In genomic region chr5:122622526-122622925, GRCm38 (mm10) we compare ENCODE assay signal across 12 mouse cellular contexts. TPM values are rescaled to one million over a fixed set of nuclear protein-coding genes. Genes with fewer than 3 reads are reported as not detected.
DNase-seq lines count a peak whose midpoint lies in the region; ATAC-seq and TF ChIP-seq lines count a peak whose summit lies in the region.
"Had no signal": no experiment of that assay in that cellular context is flagged by ENCODE, and none has a peak within 500 bp of the region (broad histone marks: within the 10 kb centered on the region; RNA-seq: fewer than 3 reads in every experiment).

No protein-coding gene starts in this region.

- no peak for ATAC-seq in heart, embryonic 14.5 days (ENCODE audit: insufficient number of reproducible peaks, insufficient read depth, low FRiP score, low read depth)
- ATAC-seq in heart, embryonic 16.5 days (replicated peaks; ENCODE audit: extremely low read depth, insufficient read depth, low FRiP score): no peak
- no peak for ATAC-seq in stomach, embryonic 16.5 days (ENCODE audit: insufficient read depth, low FRiP score)
- ATAC-seq: forebrain, embryonic 16.5 days had no signal

- 89% methylated on average over 5 of the region's 5 CpGs for WGBS in heart, embryonic 14.5 days
- WGBS in spleen, adult 2 months: 81% methylated on average over 5 of the region's 5 CpGs
- WGBS in heart, embryonic 16.5 days: 89% methylated on average over 5 of the region's 5 CpGs
- 92% methylated on average over 5 of the region's 5 CpGs for WGBS in stomach, embryonic 16.5 days

- no peak overlapping the region for H3K9ac ChIP-seq in heart, embryonic 14.5 days (ENCODE audit: low read length)
- no peak overlapping the region for H3K9ac ChIP-seq in heart, embryonic 16.5 days (ENCODE audit: low read length)
- no peak overlapping the region; the same call in 1 of the 2 replicates for H3K9ac ChIP-seq in stomach, embryonic 16.5 days (ENCODE audit: low read length)
- H3K9ac ChIP-seq: neural tube, embryonic 13.5 days had no signal

- H3K4me2 ChIP-seq in heart, embryonic 14.5 days (ENCODE audit: low read length): no peak overlapping the region
- no peak overlapping the region for H3K4me2 ChIP-seq in heart, embryonic 16.5 days (ENCODE audit: low read depth, low read length)
- no peak overlapping the region for H3K4me2 ChIP-seq in stomach, embryonic 16.5 days (ENCODE audit: low read depth, low read length)
- H3K4me2 ChIP-seq: neural tube, embryonic 13.5 days had no signal

- H3K27me3 ChIP-seq in heart, embryonic 14.5 days (ENCODE audit: control insufficient read depth, insufficient read depth, low read length): no peaks in the 10 kb centered on the region
- H3K27me3 ChIP-seq in spleen, adult 2 months (ENCODE audit: control insufficient read depth, insufficient read depth, low read length): no peaks in the 10 kb centered on the region
- no peaks in the 10 kb centered on the region for H3K27me3 ChIP-seq in heart, embryonic 16.5 days (ENCODE audit: control insufficient read depth, insufficient read depth, low read length)
- no peaks in the 10 kb centered on the region for H3K27me3 ChIP-seq in stomach, embryonic 16.5 days (ENCODE audit: control insufficient read depth, insufficient read depth, low read length)
- H3K27me3 ChIP-seq: neural tube, embryonic 13.5 days had no signal

- no peak for TF ChIP-seq CTCF in spleen, adult 2 months (IDR thresholded peaks at IDR 0.05; ENCODE audit: extremely low read depth, insufficient read depth, insufficient read length, insufficient replicate concordance)

- H3K4me1 ChIP-seq in heart, embryonic 14.5 days (ENCODE audit: control insufficient read depth in 2 of 2, insufficient read depth in 2 of 2, low read length in 2 of 2): peaks cover 31 to 50% of the 10 kb centered on the region in 2 experiments
- no peaks in the 10 kb centered on the region for H3K4me1 ChIP-seq in spleen, adult 2 months (ENCODE audit: control insufficient read depth, insufficient read depth, insufficient read length)
- peaks cover 42% of the 10 kb centered on the region for H3K4me1 ChIP-seq in heart, embryonic 16.5 days (ENCODE audit: control insufficient read depth, insufficient read depth, low read length)
- peaks cover 8% of the 10 kb centered on the region for H3K4me1 ChIP-seq in stomach, embryonic 16.5 days (ENCODE audit: control insufficient read depth, insufficient read depth, low read length)

- peak overlapping the region; percentile 53 to 99; a peak in 3 of 4 replicates for H3K27ac ChIP-seq in heart, embryonic 14.5 days (replicated peaks in 1 of 2; ENCODE audit: control insufficient read depth in 1 of 2, insufficient read depth in 1 of 2, low read depth in 2 of 2, low read length in 2 of 2)
- 0 out of 2 replicates have a peak overlapping the region, but pooled peaks have one; percentile 14 for H3K27ac ChIP-seq in spleen, adult 2 months (ENCODE audit: insufficient read depth, low read length)
- peak overlapping the region; percentile 98 for H3K27ac ChIP-seq in heart, embryonic 16.5 days (ENCODE audit: low read length)
- H3K27ac ChIP-seq in stomach, embryonic 16.5 days (ENCODE audit: low read length): peak overlapping the region; percentile 94

- no peak for DNase-seq in heart, postnatal 25 days (ENCODE audit: low spot score)
- no peak for DNase-seq in spleen, adult 2 months (ENCODE audit: low read depth in 1 of 2, low spot score in 2 of 2)
- no peak for DNase-seq in spleen, postnatal 10 days (ENCODE audit: low spot score in 2 of 2)
- no peak for DNase-seq in layer of hippocampus, postnatal 36 days
- DNase-seq in neural tube, embryonic 10.5 days (ENCODE audit: extremely low spot score, low spot score): no peak
- DNase-seq: liver had no signal

- no peak overlapping the region for H3K4me3 ChIP-seq in heart, embryonic 14.5 days (ENCODE audit: control insufficient read depth in 1 of 2, insufficient read depth in 1 of 2, low read depth in 1 of 2, low read length in 2 of 2)
- no peak overlapping the region for H3K4me3 ChIP-seq in spleen, adult 2 months (ENCODE audit: extremely low read depth, insufficient read depth, insufficient read length)
- H3K4me3 ChIP-seq in heart, embryonic 16.5 days (ENCODE audit: low read length): no peak overlapping the region
- no peak overlapping the region for H3K4me3 ChIP-seq in stomach, embryonic 16.5 days (replicated peaks; ENCODE audit: low read length)
- H3K4me3 ChIP-seq: midbrain, embryonic 10.5 days; neural tube, embryonic 13.5 days had no signal

- no peak for TF ChIP-seq POLR2A in spleen, adult 2 months (IDR thresholded peaks at IDR 0.05; ENCODE audit: low read depth, low read length)

- no peaks in the 10 kb centered on the region for H3K9me3 ChIP-seq in heart, embryonic 14.5 days (ENCODE audit: control insufficient read depth, low read length)
- no peaks in the 10 kb centered on the region for H3K9me3 ChIP-seq in heart, embryonic 16.5 days (replicated peaks; ENCODE audit: control insufficient read depth, low read length)
- H3K9me3 ChIP-seq in stomach, embryonic 16.5 days (replicated peaks; ENCODE audit: control insufficient read depth, low read length): no peaks in the 10 kb centered on the region
- H3K9me3 ChIP-seq: midbrain, embryonic 10.5 days; neural tube, embryonic 13.5 days had no signal

- H3K36me3 ChIP-seq in heart, embryonic 14.5 days (ENCODE audit: control insufficient read depth, insufficient read depth, low read length): no peaks in the 10 kb centered on the region
- no peaks in the 10 kb centered on the region for H3K36me3 ChIP-seq in spleen, adult 2 months (ENCODE audit: control insufficient read depth, insufficient read depth, low read length)
- H3K36me3 ChIP-seq in heart, embryonic 16.5 days (ENCODE audit: control insufficient read depth, insufficient read depth): no peaks in the 10 kb centered on the region
- H3K36me3 ChIP-seq in stomach, embryonic 16.5 days (ENCODE audit: control insufficient read depth, insufficient read depth, low read length): no peaks in the 10 kb centered on the region
- H3K36me3 ChIP-seq: midbrain, embryonic 10.5 days; neural tube, embryonic 13.5 days had no signal

- intact Hi-C loops in heart, postnatal 25 days (cut with DNase I): loop anchor here (10.0 kb wide), 1 partner anchor 358 kb away; the partner anchor contains the start of gene Tctn1

RNA-seq across cellular contexts. Expression of gene Ift81, which starts 8.2 kb away (rescaled TPM):
- polyA plus RNA-seq in heart, embryonic 14.5 days (2014; fragmentation: Nextera tagmentation; extraction: Ambion mirVana): 32.2 and 41.2 TPM in 2 replicates
- 10 to 100 TPM; 67.4 to 68.3 TPM for total RNA-seq in heart, postnatal 25 days (2021)
- 0.22 and 0.34 TPM in 2 replicates for polyA plus RNA-seq in spleen, adult 2 months (2012; rRNA removed)
- polyA plus RNA-seq in heart, embryonic 16.5 days (2015; fragmentation: Nextera tagmentation; extraction: Ambion mirVana): 30.6 and 33.1 TPM in 2 replicates
- polyA plus RNA-seq in stomach, embryonic 16.5 days (2015; fragmentation: Nextera tagmentation; extraction: Ambion mirVana): 28.5 and 36.0 TPM in 2 replicates
- 10 to 100 TPM; 37.1 to 40.5 TPM for total RNA-seq in layer of hippocampus, postnatal 36 days (2021)

RNA-seq across cellular contexts. Expression of gene P2rx7, which starts 21.2 kb away (rescaled TPM):
- 1.2 and 1.4 TPM in 2 replicates for polyA plus RNA-seq in heart, embryonic 14.5 days (2014; fragmentation: Nextera tagmentation; extraction: Ambion mirVana)
- 1 to 10 TPM; 3.2 to 3.9 TPM for total RNA-seq in heart, postnatal 25 days (2021)
- 27.7 and 34.5 TPM in 2 replicates for polyA plus RNA-seq in spleen, adult 2 months (2012; rRNA removed)
- polyA plus RNA-seq in heart, embryonic 16.5 days (2015; fragmentation: Nextera tagmentation; extraction: Ambion mirVana): 2.0 and 2.7 TPM in 2 replicates
- 2.8 and 3.3 TPM in 2 replicates for polyA plus RNA-seq in stomach, embryonic 16.5 days (2015; fragmentation: Nextera tagmentation; extraction: Ambion mirVana)
- 1 to 10 TPM; 7.4 to 7.7 TPM for total RNA-seq in layer of hippocampus, postnatal 36 days (2021)

Comparison
In these comparisons a context has a peak if more than half of its experiments do, and no peak if none do; other contexts are left out.
1. H3K27ac ChIP-seq: peak in every context shown above with its lines; median percentile 98 in heart, embryonic 16.5 days; 94 in stomach, embryonic 16.5 days; 76 in heart, embryonic 14.5 days; 14 in spleen, adult 2 months.
2. RNA of gene Ift81, which starts 8.2 kb away (polyA plus RNA-seq): 32.2 to 41.2 TPM in heart, embryonic 14.5 days, 28.5 to 36.0 TPM in stomach, embryonic 16.5 days and 30.6 to 33.1 TPM in heart, embryonic 16.5 days; 0.22 to 0.34 TPM in spleen, adult 2 months; every median in the first group is over 10 times any median in the second.